Mouse (Mus musculus): Measurements from ENCODE around the gene Spata2. TPM values are rescaled to one million over a fixed set of nuclear protein-coding genes. Genes with fewer than 3 reads are reported as not detected.

Gene Spata2
- polyA plus RNA-seq, 1 experiment from 2014 or later, result 19.6 TPM

DNA sequence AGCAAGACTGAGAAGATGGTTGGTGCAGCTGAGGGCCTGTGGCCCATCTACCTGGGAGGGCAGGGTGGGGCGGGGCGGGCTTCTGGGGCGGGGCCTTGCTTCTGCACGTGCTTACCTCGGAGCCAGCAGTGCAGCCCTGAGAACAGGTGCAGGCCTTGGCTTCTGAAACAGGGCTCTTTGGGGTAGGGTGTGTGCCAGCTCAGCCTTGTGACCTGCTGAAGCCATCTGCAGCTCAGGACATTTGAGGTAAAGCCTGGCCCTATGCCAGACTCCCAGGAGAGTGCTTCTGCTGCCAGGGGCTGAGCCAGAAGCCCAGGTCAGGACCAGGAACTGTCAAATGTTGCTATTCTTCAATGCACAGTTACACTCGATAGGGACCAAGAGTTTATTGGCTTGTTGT is 21.1 kb downstream of the Spata2 start:
- Histone ChIP-seq H3K4me1 (peaks cover 10% of the 10 kb centered on the region), H3K27ac (no peak overlapping the region), H3K9ac (no peak overlapping the region), H3K4me2 (no peak overlapping the region), H3K4me3 (replicated peaks) (no peak overlapping the region), H3K9me3 (no peaks in the 10 kb centered on the region), H3K27me3 (no peaks in the 10 kb centered on the region), H3K36me3 (replicated peaks) (peaks cover 80% of the 10 kb centered on the region)
- 95% methylated on average over 6 of the region's 6 CpGs for WGBS
- no peak for ATAC-seq (ENCODE audit: low FRiP score)

DNA sequence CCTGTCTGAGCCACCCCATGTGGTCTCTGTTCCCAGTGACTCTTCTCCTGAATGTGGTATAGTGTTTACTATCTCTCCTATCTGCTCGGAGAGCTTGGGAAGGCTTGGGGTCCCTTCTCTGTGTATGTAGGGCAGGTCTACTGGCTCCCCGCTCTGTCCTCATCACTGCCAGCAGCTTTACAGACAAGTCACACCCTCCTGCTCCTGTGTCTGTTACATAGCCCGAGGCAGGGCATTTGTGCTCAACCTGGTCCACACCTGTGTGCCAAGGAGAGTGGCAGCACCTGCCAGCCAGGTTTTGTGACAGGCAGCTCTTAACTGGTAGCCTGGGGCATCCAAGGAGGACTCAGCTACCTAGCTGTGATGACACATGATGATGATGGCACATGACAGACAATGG is 22.1 kb downstream of the Spata2 start:
- H3K4me1 ChIP-seq, result peaks cover under 1% of the 10 kb centered on the region; the same call in 1 of the 2 replicates
- peaks cover 87% of the 10 kb centered on the region for H3K36me3 ChIP-seq (replicated peaks)
- H3K27me3 ChIP-seq, result no peaks in the 10 kb centered on the region
- 95% methylated on average over 3 of the region's 3 CpGs for WGBS
- H3K9ac ChIP-seq, result no peak overlapping the region
- H3K4me2 ChIP-seq, result no peak overlapping the region
- no peak for ATAC-seq (ENCODE audit: low FRiP score)
- no peaks in the 10 kb centered on the region for H3K9me3 ChIP-seq
- H3K27ac ChIP-seq, result no peak overlapping the region
- H3K4me3 ChIP-seq (replicated peaks), result no peak overlapping the region

DNA sequence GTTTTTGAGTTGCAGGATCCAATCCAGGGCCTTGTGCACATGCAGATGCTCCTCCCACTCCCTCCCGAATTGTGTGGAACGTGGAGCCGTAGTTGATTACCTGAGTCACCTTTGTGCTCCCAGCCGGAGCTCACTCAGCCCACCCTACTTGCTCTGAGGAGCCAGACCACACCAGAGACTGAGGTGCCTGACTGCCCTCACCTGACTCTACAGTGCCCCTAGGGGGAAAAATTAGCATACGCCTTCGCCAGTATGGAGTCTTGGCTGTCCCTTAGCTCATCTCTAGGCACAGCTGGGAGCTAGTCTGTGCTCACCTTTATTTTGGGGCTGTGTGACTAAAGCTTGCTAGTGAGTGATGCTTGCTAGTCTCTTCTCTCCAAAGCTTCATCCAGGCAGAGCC is 24.2 kb downstream of the Spata2 start:
- 84% methylated on average over 6 of the region's 6 CpGs for WGBS
- peaks cover 74% of the 10 kb centered on the region for H3K36me3 ChIP-seq (replicated peaks)
- no peak for ATAC-seq (ENCODE audit: low FRiP score)
- H3K9ac ChIP-seq, result no peak overlapping the region
- no peak overlapping the region for H3K4me3 ChIP-seq (replicated peaks)
- H3K4me2 ChIP-seq, result no peak overlapping the region
- no peak overlapping the region for H3K27ac ChIP-seq
- H3K9me3 ChIP-seq, result no peaks in the 10 kb centered on the region
- H3K4me1 ChIP-seq, result no peaks in the 10 kb centered on the region
- no peaks in the 10 kb centered on the region for H3K27me3 ChIP-seq

DNA sequence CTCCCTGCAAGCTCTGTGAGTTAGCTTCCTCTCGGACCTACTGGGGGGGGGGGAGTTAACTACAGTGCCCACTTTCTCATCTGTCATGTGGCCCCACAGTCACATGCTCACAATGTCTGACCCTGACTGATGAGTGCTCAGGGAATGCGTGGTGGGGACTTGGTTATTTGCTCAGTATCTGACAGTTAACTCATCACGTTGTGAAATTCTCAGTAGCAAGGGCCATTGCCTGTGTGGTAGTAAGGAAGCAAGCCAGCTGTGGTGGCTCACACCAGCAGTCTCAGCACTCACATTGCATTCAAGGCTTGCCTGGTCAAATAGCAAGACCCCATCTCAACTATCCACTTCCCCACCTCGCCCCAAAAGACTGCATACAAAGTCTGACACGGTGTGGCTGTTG is 25.5 kb downstream of the Spata2 start:
- Histone ChIP-seq H3K9me3 (no peaks in the 10 kb centered on the region), H3K27me3 (no peaks in the 10 kb centered on the region), H3K9ac (no peak overlapping the region), H3K4me3 (replicated peaks) (no peak overlapping the region), H3K36me3 (replicated peaks) (peaks cover 65% of the 10 kb centered on the region), H3K4me1 (no peaks in the 10 kb centered on the region), H3K4me2 (no peak overlapping the region), H3K27ac (no peak overlapping the region)
- 82% methylated on average over 5 of the region's 5 CpGs for WGBS
- ATAC-seq (ENCODE audit: low FRiP score), result no peak

DNA sequence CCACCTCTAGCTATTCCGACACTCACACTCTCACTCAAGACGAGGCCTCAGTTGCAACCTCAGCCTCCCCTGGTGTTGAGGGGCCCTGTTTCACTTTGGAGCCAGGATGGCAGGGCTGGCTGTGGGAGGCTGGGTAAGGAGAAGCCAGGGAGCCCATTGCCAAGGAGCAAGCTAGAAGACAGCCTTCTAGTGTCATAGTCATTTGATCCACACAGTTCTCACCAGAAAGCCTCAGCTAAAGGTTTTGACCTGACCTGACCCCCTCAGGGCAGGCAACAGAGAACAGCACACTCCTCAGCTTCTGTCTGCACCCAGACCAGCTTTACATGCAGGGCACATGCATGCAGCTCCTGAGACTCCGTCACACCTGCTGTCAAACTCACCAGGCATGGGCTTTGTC is 26.7 kb downstream of the Spata2 start:
- Histone ChIP-seq H3K4me3 (replicated peaks) (no peak overlapping the region), H3K27me3 (no peaks in the 10 kb centered on the region), H3K27ac (no peak overlapping the region), H3K9me3 (no peaks in the 10 kb centered on the region), H3K9ac (no peak overlapping the region), H3K36me3 (replicated peaks) (peaks cover 64% of the 10 kb centered on the region), H3K4me2 (no peak overlapping the region), H3K4me1 (no peaks in the 10 kb centered on the region)
- 91% methylated on average over 3 of the region's 3 CpGs for WGBS
- no peak for ATAC-seq (ENCODE audit: low FRiP score)

DNA sequence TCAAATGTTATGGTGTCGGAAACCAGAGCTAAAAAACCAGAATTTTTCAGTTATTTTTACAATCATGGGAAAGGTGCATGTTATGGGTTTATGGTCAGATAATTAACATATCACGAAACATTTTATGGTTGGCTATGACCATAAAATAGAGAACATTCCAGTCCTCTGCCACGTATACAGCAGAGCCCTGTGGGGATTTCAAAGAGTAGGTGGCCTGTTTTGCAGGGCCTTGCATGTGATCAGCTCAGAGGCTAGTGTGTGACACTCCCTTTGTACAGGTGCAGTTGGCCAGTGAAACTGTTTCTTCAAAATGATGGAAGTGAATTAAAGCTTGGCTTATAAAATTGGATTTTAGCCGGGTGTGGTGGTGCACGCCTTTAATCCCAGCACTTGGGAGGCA is 28.9 kb downstream of the Spata2 start:
- ATAC-seq (ENCODE audit: low FRiP score), result no peak
- H3K9me3 ChIP-seq, result no peaks in the 10 kb centered on the region
- no peak overlapping the region for H3K4me3 ChIP-seq (replicated peaks)
- H3K4me1 ChIP-seq, result no peaks in the 10 kb centered on the region
- 94% methylated on average over 5 of the region's 5 CpGs for WGBS
- no peak overlapping the region for H3K27ac ChIP-seq
- H3K9ac ChIP-seq, result no peak overlapping the region
- no peak overlapping the region for H3K4me2 ChIP-seq
- H3K27me3 ChIP-seq, result no peaks in the 10 kb centered on the region
- H3K36me3 ChIP-seq (replicated peaks), result peaks cover 66% of the 10 kb centered on the region

DNA sequence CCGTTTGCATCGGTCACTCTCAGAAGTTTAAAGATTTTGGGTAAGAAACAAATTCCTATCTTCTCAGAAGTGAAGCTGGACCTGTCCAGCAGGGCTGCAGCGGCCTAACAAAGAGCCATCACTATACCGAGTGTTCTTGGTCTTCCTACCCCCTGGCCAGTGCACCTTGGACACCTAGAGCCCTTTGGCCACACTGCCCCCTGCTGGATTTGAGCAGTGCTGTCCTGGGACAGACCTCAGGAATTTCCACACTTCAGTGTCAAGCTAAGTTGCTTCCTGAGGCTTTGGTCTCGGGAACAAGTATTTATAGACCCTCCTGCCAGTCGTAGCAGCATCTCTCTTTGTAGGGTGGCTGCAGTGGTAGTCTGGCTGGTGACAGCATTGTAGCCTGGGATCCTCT is 29.7 kb downstream of the Spata2 start:
- Histone ChIP-seq H3K4me3 (replicated peaks) (no peak overlapping the region), H3K27ac (no peak overlapping the region), H3K36me3 (replicated peaks) (peaks cover 69% of the 10 kb centered on the region), H3K9me3 (no peaks in the 10 kb centered on the region), H3K4me2 (no peak overlapping the region), H3K9ac (no peak overlapping the region), H3K27me3 (no peaks in the 10 kb centered on the region), H3K4me1 (no peaks in the 10 kb centered on the region)
- 0 out of 2 replicates have a peak, but pooled peaks have one; percentile 51 for ATAC-seq (ENCODE audit: low FRiP score)
- WGBS, result 68% methylated on average over 6 of the region's 6 CpGs

DNA sequence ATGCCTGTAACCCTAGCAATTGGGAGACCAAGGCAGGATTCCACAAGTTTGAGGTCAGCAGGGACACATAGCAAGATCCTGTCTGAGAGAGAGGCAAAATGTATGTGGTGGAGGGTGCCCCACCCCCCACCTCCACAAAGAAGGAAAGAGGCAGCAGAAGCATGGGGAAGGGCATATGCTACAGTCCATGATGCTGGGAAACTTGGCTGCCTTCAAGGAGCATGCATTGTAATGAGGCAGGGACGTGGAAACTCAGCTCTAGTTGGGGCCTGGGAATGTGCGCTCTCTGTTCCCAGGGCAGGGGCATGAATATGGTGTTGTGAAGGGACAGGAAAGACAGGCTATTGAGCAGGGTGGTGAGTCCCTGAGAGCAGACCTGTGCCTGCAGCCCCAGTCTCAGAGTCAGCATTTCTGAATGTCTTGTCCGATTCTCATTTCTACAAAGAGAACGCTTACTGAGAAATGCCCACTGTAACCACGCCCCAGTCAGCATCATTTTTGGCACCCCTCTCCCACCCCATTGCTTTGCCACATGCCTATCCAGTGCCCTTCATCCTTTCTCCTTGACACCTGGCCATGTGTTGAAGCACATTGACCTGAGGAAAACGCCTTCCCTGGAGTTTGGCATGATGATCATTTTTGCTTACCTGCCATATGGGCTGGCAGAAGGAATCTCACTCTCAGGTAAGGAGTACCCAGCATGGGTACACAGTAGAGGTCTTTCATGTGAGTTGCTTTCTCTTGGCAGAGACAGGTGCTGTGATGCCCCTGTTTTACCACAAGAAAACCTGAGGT is 33.4 kb downstream of the Spata2 start:
- no peak for ATAC-seq (ENCODE audit: low FRiP score)
- no peak overlapping the region for H3K9ac ChIP-seq
- no peak overlapping the region for H3K4me2 ChIP-seq
- H3K4me1 ChIP-seq, result no peaks in the 10 kb centered on the region
- H3K27me3 ChIP-seq, result no peaks in the 10 kb centered on the region
- H3K27ac ChIP-seq, result no peak overlapping the region
- peaks cover 74% of the 10 kb centered on the region for H3K36me3 ChIP-seq (replicated peaks)
- 94% methylated on average over 6 of the region's 6 CpGs for WGBS
- H3K4me3 ChIP-seq (replicated peaks), result no peak overlapping the region
- H3K9me3 ChIP-seq, result no peaks in the 10 kb centered on the region

DNA sequence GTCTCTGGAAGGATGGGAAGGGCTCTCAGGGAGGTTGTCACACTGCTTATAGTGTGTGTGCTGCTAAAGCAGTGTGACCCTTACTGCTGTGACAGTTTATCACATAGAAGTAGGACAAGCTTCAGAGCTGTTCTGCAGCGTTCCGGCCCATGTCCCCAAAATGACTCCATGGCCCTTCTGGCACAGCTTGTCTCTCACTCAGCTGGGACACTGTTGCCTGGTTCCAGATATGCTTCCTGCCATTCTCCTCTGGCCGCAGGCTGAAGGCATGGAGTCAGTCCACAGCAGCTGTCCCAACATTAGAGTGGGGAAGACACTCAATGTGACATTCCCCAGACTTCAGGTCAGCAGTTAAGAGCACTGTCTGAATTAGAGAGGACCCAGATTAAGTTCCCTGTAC is 34.1 kb downstream of the Spata2 start:
- ATAC-seq (ENCODE audit: low FRiP score), result no peak
- 96% methylated on average over 3 of the region's 3 CpGs for WGBS
- peaks cover 81% of the 10 kb centered on the region for H3K36me3 ChIP-seq (replicated peaks)

DNA sequence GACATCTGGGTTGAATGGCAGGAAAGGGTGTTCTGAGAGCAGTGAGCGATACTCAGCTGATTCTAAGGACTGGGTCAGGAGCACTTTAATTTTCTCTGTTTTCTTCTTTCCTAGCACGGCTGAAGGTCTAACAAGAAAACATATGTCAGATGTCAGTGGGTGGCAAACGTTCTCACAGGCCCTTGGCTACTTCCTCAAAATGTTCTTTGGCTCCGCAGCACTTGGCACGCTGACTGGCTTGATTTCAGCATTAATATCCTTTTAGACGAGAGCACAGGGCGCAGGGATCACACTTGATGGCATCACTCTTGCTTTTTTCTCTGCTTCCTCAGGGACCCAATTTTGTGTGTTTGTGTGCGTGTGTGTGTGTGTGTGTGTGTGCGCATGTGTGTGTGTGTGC is 35.5 kb downstream of the Spata2 start:
- H3K4me2 ChIP-seq, result no peak overlapping the region
- peaks cover 87% of the 10 kb centered on the region for H3K36me3 ChIP-seq (replicated peaks)
- WGBS, result 97% methylated on average over 9 of the region's 9 CpGs

More for the DNA sequence above, 34.1 kb downstream of the Spata2 start:
- no peaks in the 10 kb centered on the region for H3K4me1 ChIP-seq
- no peaks in the 10 kb centered on the region for H3K27me3 ChIP-seq
- H3K27ac ChIP-seq, result no peak overlapping the region
- H3K9ac ChIP-seq, result no peak overlapping the region
- H3K4me3 ChIP-seq (replicated peaks), result no peak overlapping the region
- H3K4me2 ChIP-seq, result no peak overlapping the region
- H3K9me3 ChIP-seq, result no peaks in the 10 kb centered on the region

DNA sequence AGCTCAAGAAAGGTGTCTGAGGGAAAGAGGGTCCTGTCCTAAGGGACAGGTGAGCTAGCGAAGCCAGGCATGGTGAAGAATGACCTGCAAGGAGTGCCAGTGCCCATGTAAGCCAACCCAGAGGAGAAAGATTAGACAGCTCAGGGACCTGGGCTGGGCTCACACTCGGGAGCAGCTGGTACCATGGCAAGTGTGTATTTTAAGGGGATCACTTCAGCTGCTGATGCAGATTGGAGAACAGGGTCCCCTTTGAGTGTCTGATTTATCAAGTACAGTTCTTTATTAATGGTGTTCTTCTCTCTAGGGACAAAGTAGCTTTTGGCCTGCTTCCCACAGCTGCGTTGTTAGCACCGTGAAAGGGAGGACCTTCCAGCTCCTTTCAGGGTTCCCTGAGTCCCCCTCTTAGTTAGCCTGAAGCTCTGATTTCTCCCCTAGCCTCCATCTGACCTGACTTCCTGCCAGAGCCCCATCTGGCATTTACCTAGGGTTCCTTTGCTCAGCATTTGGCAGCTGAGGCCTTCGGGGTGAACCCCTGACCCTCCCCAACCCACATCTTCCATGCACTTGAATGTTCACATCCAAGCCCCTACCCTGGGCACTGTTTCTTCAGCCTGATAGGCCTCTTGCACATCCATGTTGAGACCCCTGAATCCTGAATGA is 36.2 kb downstream of the Spata2 start:
- H3K27ac ChIP-seq, result no peak overlapping the region
- peaks cover 84% of the 10 kb centered on the region for H3K36me3 ChIP-seq (replicated peaks)
- H3K4me1 ChIP-seq, result no peaks in the 10 kb centered on the region
- H3K9me3 ChIP-seq, result no peaks in the 10 kb centered on the region
- ATAC-seq (ENCODE audit: low FRiP score), result no peak
- H3K4me2 ChIP-seq, result no peak overlapping the region
- 96% methylated on average over 5 of the region's 5 CpGs for WGBS
- no peaks in the 10 kb centered on the region for H3K27me3 ChIP-seq
- no peak overlapping the region for H3K9ac ChIP-seq
- H3K4me3 ChIP-seq (replicated peaks), result no peak overlapping the region

More for the DNA sequence above, 35.5 kb downstream of the Spata2 start:
- H3K9ac ChIP-seq, result no peak overlapping the region
- no peak overlapping the region for H3K27ac ChIP-seq
- H3K27me3 ChIP-seq, result no peaks in the 10 kb centered on the region
- H3K9me3 ChIP-seq, result no peaks in the 10 kb centered on the region
- no peaks in the 10 kb centered on the region for H3K4me1 ChIP-seq
- H3K4me3 ChIP-seq (replicated peaks), result no peak overlapping the region
- ATAC-seq (ENCODE audit: low FRiP score), result no peak

DNA sequence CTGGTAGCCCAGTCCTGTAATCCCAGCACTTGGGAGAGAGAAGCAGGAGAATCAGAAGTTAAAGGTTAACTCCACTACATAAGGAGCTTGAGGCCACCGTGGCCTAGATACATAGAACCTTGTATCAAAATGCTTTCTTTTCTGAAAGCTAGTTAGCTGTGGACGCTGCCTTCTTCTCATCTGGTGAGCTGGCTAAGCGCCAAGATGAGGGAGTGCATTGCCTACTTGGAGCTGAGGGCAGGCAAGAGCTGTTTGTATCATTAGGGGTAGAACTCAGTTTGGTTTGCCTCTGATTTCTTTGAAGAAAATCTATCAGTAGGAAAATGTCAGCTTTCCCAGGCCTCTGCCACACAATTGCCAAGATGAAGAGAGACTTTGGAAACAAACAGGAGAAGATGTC is 38.9 kb downstream of the Spata2 start:
- ATAC-seq (ENCODE audit: low FRiP score), result no peak
- Histone ChIP-seq H3K27me3 (no peaks in the 10 kb centered on the region), H3K9ac (no peak overlapping the region), H3K4me2 (no peak overlapping the region), H3K27ac (no peak overlapping the region), H3K36me3 (replicated peaks) (peaks cover 82% of the 10 kb centered on the region), H3K4me3 (replicated peaks) (no peak overlapping the region), H3K4me1 (no peaks in the 10 kb centered on the region), H3K9me3 (no peaks in the 10 kb centered on the region)
- 89% methylated on average over 3 of the region's 3 CpGs for WGBS

DNA sequence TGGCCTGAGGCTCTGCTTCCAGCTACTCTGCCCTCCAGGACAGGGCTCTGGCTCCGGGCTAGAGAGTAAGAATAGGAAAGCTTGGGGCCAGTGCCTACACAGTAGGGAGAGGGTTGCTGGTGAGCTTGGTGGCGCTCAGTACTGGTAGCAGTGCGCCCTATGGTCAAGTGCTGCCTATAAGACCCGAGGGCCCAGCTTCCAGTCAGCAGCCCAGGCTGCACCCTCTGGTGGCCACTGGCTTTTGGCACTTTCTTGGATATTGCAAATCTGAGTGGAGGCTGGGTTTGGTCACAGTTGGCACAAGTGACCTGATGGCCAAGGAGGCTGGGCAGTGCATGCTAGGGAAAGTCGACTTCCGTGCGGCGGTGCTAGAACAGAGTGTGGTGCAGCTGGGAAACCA is 42.0 kb downstream of the Spata2 start:
- Histone ChIP-seq H3K4me1 (no peaks in the 10 kb centered on the region), H3K4me2 (no peak overlapping the region), H3K9me3 (no peaks in the 10 kb centered on the region), H3K36me3 (replicated peaks) (peaks cover 81% of the 10 kb centered on the region), H3K4me3 (replicated peaks) (no peak overlapping the region), H3K9ac (no peak overlapping the region), H3K27me3 (no peaks in the 10 kb centered on the region), H3K27ac (no peak overlapping the region)
- WGBS, result 95% methylated on average over 8 of the region's 8 CpGs
- no peak for ATAC-seq (ENCODE audit: low FRiP score)
